Mouse (Mus musculus) left cerebral cortex, adult 8-10 months (tissue): ENCODE results near the gene 1700123L14Rik. TPM values are rescaled to one million over a fixed set of nuclear protein-coding genes. Genes with fewer than 3 reads are reported as not detected.
"Not testable (repeated sequence)": the region's sequence is repeated elsewhere in the genome, so short reads cannot be mapped to it uniquely, and the experiment has no call there.

Experiments used
- DNase-seq, 2 experiments: peaks; one replicate each; pipeline ENCODE4 v3.0.0; 2022; ENCODE audit warnings: low spot score in 2 of 2
- total RNA-seq, 4 experiments: library from RNA; stranded (reverse); gene quantifications; 2 replicates each; pipeline ENCODE4 v1.2.4; 2022

The 1700123L14Rik gene
- not detected for total RNA-seq

DNA sequence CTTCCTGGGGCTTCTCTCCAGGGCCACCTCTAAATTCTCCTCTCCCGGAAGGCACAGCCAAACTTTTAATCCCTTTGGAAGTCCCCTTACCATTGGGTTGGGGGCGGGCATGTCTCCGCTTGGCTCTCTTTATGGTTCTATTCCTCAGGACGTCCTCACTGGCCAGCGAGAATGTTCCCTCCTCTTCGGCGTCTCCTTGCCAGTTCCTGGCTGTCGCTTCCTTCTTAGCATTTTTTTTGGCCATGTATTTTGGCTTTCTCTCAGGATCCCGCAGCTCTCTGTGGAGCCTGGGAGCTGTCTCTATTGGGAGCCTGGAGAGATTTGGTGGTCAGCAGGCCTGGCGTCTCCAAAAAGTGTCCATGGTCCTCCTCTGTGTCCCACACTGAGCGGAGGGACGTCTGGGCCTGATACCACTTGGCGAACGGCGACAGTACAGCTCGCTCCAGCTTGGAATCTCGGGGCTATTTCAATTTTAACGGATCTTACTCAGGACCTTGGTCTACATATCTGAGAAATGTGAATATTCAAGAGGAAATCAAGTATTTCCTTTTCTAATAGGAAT is at the start of gene 1700123L14Rik:
TSS of gene 1700123L14Rik (minus strand) at position 426 of the 562 bp plus-strand sequence.
- no peak for DNase-seq

- no peak for DNase-seq
These were observed 39.4 kb upstream of the 1700123L14Rik start for GRCm38 (mm10) chr6:96205395-96205794.

GRCm38 (mm10) chr6:96198991-96199390 is 32.9 kb upstream of the 1700123L14Rik start:
- not testable (repeated sequence) for DNase-seq

- DNase-seq: no peak
These were observed 20.5 kb upstream of the 1700123L14Rik start for GRCm38 (mm10) chr6:96186517-96186916.

DNA sequence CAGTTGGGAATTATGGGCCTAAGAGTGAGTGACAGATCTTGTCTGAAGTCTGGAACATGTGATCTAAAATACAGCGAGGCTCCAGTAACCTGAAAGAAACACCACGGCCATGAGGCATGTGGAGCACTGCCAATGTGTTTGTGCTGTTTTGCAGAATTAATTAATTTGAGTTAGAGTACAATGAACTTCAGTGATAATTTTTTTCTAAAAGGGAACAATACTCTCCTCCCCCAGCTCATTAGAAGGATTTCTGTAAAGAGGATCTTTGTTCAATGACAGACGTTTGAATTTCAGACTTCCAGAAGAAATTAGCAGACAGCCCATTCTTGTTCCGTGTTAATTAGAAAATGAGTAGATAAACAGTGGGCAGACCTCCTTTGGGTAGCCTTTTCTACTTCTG is 17.3 kb upstream of the 1700123L14Rik start:
- no peak for DNase-seq

GRCm38 (mm10) chr6:96178530-96178929 is 12.5 kb upstream of the 1700123L14Rik start:
- no peak for DNase-seq

- DNase-seq: no peak
These were observed 7.6 kb upstream of the 1700123L14Rik start for GRCm38 (mm10) chr6:96173681-96174080.

- DNase-seq: no peak
These were observed 988 bp upstream of the 1700123L14Rik start for GRCm38 (mm10) chr6:96167031-96167430.

DNA sequence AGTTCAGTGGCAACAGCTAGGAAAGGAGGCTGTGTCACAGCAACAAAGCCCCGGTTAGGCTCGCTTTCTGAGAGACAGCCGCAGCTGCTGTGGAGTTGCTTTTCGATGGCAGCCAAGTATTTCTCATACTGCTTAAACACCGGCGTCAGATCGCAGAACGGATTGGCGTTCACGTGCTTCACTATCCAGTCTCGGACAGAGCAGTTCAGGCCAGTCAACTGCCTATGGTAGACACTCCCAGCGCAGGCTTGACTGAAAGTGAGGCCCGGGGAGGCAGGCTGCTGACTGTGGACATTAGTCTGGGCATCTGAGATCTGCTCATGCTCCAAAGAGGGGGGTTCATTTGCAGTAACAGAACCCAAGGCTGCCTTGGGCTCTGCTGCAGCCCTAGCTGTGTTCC is 640 bp downstream of the 1700123L14Rik start:
- DNase-seq: peak in 1 of 2 experiments; percentile 5

- DNase-seq: no peak
These were observed 22.7 kb downstream of the 1700123L14Rik start for GRCm38 (mm10) chr6:96143326-96143725.

- DNase-seq: peak; percentile 31 to 65
These were observed 49.3 kb downstream of the 1700123L14Rik start for GRCm38 (mm10) chr6:96116534-96117272.

- no peak for DNase-seq
These were observed 49.9 kb downstream of the 1700123L14Rik start for GRCm38 (mm10) chr6:96116148-96116533.

Other genes with a start within 250 kb of the 1700123L14Rik start
- gene Fam19a1, start 53.1 kb downstream of the 1700123L14Rik start, total RNA-seq: 10 to 100 TPM; 34.0 to 44.6 (median 39.6) TPM